Mouse (Mus musculus): ENCODE data around the gene Slc25a29.
A peak's percentile ranks its signal among the peaks of the same experiment; 100 is the strongest.

Gene Slc25a29

DNA sequence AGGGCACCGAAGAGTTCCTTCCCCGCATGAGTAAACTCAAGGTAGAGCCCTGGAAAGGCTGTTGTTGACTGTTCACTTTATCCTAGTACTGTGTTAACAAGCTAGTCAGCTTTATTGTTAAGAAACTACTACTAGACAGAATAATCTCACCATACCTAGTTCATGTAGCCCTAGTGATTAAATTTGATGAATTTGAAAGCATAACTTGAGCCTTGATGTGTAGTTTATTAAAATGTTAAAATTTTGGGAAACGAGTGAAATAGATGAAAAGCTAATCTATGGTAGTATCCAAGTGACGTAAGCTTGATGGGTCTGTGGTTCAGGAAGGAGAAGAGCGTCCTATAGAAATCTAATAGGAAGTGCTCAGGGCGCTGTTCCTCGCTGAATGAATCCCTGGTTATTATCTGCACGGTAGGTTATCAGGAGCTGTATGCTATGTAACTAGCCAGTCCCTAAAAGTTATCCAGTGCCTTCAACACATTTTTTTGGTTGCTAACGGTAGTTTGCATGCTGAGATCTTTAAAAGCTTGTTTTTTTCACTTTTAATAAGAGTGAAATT lies 40.6 kb downstream of the Slc25a29 start:
- no peak for DNase-seq (ENCODE audit: low spot score in 2 of 2)

DNA sequence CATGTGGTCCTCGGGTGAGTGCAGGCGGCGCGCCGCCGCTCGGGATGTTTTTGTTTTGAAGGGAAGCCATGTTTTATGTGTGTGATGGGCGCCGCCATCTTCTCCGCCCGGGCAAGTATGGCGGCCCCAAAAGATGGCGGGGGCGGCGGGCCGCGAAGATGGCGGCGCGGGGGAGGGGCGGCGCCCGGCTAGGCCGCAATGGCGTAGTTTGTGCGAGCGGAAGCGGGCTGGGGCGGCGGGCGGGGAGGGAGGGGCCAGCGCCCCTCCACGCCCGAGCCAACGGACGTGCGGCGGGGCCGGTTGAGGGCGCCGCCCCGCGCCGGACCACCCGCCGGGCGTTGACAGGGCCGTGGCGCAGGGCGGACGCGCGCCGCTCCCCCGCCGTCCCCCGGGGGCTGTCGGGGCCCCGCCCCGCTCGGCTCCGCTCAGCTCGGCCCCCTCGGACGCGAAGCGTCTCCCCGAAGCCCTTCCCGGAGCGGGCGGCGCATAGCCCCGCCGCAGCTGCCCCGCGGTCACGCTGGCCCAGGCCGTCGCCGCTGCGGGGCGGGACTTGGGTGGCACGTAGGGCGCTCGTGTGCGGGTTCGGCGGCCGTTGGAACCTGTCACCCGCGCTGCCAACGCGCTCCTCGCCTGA lies 41.5 kb downstream of the Slc25a29 start:
- DNase-seq (ENCODE audit: low spot score in 2 of 2) = peak; percentile 65 to 72

DNA sequence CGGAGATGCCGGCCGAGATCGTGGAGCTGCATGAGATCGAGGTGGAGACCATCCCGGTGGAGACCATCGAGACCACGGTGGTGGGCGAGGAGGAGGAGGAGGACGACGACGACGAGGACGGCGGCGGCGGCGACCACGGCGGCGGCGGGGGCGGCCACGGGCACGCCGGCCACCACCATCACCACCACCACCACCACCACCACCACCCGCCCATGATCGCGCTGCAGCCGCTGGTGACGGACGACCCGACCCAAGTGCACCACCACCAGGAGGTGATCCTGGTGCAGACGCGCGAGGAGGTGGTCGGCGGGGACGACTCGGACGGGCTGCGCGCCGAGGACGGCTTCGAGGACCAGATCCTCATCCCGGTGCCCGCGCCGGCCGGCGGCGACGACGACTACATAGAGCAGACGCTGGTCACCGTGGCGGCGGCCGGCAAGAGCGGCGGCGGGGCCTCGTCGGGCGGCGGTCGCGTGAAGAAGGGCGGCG lies 42.2 kb downstream of the Slc25a29 start:
- peak; percentile 16 to 18 for DNase-seq (ENCODE audit: low spot score in 2 of 2)

DNA sequence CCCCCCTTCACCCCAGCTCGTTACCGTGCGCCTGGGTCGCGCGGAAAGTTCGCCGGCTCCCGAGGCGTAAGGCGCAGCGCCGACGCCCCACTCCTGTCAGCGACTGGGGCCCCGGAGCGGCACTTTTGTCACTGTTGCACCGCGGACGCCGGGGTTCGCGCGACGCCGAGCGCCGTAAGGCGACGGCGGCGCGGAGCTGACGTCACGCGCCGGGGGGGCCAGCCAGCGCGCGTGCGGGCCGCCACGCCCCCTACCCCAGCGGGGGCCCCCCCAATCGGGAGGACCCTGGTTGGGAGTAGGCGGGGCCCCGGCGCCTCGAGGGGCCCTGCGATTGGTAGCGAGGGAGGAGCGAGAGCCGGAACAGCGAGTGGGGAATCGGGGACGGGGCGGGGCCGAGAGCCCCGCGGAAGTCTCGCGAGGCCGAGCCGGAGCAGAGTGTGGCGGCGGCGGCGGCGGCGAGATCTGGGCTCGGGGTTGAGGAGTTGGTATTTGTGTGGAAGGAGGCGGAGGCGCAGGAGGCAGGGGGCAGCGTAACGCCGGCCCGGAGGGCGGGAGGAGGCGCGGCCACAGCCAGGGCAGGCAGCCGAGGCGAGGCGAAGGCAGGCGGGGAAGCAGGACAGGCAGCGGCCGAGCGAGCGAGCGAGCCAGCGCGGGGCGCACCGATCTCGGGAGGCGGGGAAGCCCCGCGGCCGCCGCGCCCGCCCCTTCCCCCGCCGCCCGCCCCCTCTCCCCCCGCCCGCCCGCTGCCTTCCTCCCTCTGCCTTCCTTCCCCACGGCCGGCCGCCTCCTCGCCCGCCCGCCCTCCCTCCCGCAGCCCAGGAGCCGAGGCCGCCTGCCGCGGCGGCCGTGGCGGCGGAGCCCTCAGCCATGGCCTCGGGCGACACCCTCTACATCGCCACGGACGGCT lies 42.9 kb downstream of the Slc25a29 start, which contains the start of gene Yy1:
Yy1 (plus strand) TSS at position 428 of the 907 bp plus-strand sequence.
- peak; percentile 95 to 98 for DNase-seq (ENCODE audit: low spot score in 2 of 2)

DNA sequence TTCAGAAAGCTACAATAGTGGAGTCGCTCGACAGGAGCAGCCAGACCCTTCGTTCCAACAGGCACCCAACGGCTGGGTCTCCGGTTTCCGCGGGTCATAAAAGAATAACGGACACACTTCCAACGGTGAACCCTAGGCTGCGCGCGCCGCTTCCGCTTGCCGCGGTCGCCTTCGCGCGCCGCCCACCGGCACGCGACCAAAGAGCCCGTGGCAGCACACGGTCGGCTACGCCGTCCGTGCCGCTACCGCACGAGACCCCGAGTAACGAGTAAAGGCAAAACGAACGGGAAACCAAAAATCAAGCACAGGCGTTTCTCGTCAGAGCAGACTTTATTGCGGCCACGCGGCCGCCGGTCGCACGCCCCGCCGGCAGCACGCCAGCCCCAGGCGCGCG lies 43.5 kb downstream of the Slc25a29 start:
- peak; percentile 48 to 55 for DNase-seq (ENCODE audit: low spot score in 2 of 2)

DNA sequence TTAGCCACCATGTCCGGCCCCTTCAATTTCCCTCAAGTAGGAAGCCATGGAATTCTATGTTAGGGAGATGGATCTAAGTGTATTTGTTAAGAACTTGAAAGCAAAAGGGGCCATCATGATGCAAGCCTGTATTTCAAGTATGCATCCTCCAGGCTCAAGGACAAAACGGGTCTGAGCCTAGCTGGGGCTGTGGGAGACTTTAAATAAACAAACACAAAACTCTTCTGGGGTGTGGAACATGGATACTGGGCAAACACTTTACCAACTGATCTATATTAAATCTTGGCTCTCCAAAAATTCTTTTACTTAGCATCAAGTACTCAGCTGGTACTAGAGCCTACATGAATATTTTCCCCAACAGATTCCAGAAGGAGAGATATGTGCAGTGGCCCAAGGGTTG lies 48.4 kb downstream of the Slc25a29 start:
- DNase-seq (ENCODE audit: low spot score in 2 of 2) = no peak

DNA sequence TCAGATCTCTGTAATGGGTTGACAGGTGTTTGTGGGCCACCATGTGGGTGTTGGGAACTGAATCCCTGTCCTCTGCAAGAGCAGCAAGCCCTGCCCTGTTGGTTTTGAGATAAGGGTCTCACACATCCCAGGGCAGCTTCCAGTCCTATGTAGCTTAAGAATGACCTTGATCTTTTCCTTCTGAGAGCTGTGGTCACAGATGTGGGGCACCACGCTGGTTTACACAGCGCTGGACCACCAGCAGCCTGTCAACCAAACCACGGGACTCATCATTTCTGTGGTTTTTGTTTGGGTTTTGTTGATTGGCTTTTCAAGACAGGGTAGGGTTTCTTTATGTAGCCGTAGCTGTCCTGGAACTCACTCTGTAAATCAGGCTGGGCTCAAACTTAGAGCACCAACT lies 50.5 kb downstream of the Slc25a29 start:
- no peak for DNase-seq (ENCODE audit: low spot score in 2 of 2)

DNA sequence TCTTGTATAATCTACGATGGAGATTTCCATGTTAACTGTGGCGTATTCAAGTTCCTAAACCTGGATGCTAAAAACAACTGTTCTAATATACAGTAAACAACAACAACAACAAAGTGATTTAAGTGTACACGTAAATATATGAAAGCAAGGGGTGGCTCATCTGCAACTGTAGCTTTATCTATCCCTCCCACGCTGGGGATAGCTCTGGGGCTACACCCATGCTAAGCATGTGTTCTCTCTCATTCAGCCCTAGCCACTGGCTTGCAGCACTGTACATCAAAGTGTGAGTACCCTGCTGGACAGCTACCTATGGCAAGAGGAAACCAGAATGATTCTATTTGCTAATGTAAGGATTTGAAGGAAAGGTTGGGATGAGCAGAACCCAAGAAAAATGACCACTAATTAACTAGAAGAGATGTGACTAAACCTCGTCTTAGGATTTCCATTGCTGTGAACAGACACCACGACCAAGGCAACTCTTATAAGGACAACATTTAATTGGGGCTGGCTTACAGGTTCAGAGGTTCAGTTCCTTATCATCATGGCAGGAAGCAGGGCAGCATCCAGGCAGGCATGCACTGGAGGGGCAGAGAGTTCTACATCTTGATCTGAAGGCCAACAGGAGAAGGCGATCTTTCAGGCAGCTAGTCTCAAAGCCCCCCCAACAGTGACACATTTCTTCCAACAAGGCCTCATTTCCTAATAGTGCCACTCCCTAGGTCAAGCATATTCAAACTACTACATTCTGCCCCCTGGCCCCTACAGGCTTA lies 55.4 kb downstream of the Slc25a29 start:
- DNase-seq (ENCODE audit: low spot score in 2 of 2) = no peak

Measured in urinary bladder, adult 18-20 months (tissue).